Mouse (Mus musculus) stomach, embryonic 16.5 days (tissue): ENCODE results near the gene Frmd8. TPM values are rescaled to one million over a fixed set of nuclear protein-coding genes. Genes with fewer than 3 reads are reported as not detected.

ENCODE experiments used
- ATAC-seq: fragments of 200-750 bp; cut with Nextera tagmentation; 2 replicates; pipeline ENCODE4 v1.8.0; 2017; ENCODE audit warnings: moderate number of reproducible peaks, moderate TSS enrichment; ENCODE audit not compliant: insufficient read depth, low FRiP score
- H3K27ac ChIP-seq: fragments of 300-500 bp; sonication (generic); 2 replicates; pipeline ENCODE4 v1.5.1; 2014; ENCODE audit warnings: low read length
- H3K27me3 ChIP-seq: fragments of 300-500 bp; sonication (generic); 2 replicates; pipeline ENCODE4 v1.6.1; 2014; ENCODE audit warnings: low read length, control low read depth, mixed read lengths; ENCODE audit not compliant: control insufficient read depth, insufficient read depth
- H3K36me3 ChIP-seq: fragments of 300-500 bp; sonication (generic); 2 replicates; pipeline ENCODE4 v1.6.1; 2014; ENCODE audit warnings: low read length; ENCODE audit not compliant: control insufficient read depth, insufficient read depth
- H3K4me1 ChIP-seq: fragments of 300-500 bp; sonication (generic); 2 replicates; pipeline ENCODE4 v1.6.1; 2014; ENCODE audit warnings: low read length, control low read depth, mixed read lengths; ENCODE audit not compliant: control insufficient read depth, insufficient read depth
- H3K4me2 ChIP-seq: fragments of 300-500 bp; sonication (generic); 2 replicates; pipeline ENCODE4 v1.6.1; 2014; ENCODE audit warnings: low read depth, low read length, mixed read lengths
- H3K4me3 ChIP-seq: fragments of 300-500 bp; sonication (generic); replicated peaks from 2 replicates; pipeline ENCODE4 v1.5.1; 2014; ENCODE audit warnings: mild to moderate bottlenecking, low read length
- H3K9ac ChIP-seq: fragments of 300-500 bp; sonication (generic); 2 replicates; pipeline ENCODE4 v1.6.1; 2014; ENCODE audit warnings: low read length
- H3K9me3 ChIP-seq: fragments of 300-500 bp; sonication (generic); replicated peaks from 2 replicates; pipeline ENCODE4 v1.6.1; 2016; ENCODE audit warnings: low read length, control low read depth; ENCODE audit not compliant: control insufficient read depth
- WGBS: fragments of 180-500 bp; shearing (Covaris S2); extraction: QIAGEN DNeasy Blood & Tissue Kit; methylation state at CpG from one replicate; pipeline ENCODE4 v1.1.7; 2014; 5-methylcytosine and 5-hydroxymethylcytosine counted together
- polyA plus RNA-seq: library from polyadenylated mRNA; unstranded; fragments of >200 nt; fragmentation: Nextera tagmentation; extraction: Ambion mirVana; gene quantifications from 2 replicates; pipeline ENCODE4 v1.2.1, GENCODE M21; 2015

Gene Frmd8
- polyA plus RNA-seq, 1 experiment from 2014 or later: 29.5 TPM

DNA sequence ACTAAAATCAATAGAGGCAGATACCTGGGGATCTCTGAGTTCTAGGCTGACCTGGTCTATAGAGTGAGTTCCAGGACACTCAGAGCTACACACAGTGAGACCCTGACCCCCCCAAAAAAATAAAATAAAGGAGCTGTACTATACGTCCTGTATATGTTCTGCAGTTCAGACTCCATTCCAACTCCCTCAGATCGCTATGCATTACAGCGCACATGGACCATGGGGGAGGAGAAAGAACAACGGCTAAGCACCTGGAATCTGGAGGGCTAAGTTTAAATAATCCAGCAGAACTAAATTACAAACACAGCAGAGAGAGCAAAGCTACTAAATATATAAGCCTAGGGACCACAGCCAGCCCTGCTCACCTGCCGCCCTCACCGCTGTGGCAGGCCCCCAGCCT is 48.0 kb downstream of the Frmd8 start:
- WGBS: 60% methylated on average over 6 of the region's 6 CpGs
- ATAC-seq: no peak
- peak overlapping the region; percentile 7; the same call in 1 of the 2 replicates for H3K9ac ChIP-seq
- H3K27me3 ChIP-seq: no peaks in the 10 kb centered on the region
- no peaks in the 10 kb centered on the region for H3K9me3 ChIP-seq
- H3K27ac ChIP-seq: peak overlapping the region; percentile 59
- no peaks in the 10 kb centered on the region for H3K36me3 ChIP-seq
- peaks cover 26% of the 10 kb centered on the region for H3K4me1 ChIP-seq
- H3K4me2 ChIP-seq: no peak overlapping the region
- no peak overlapping the region for H3K4me3 ChIP-seq

- no peak overlapping the region for H3K9ac ChIP-seq
- ATAC-seq: no peak
- H3K4me2 ChIP-seq: no peak overlapping the region
- H3K27ac ChIP-seq: peak overlapping the region; percentile 59; the same call in 1 of the 2 replicates
- peaks cover 22% of the 10 kb centered on the region for H3K4me1 ChIP-seq
- H3K9me3 ChIP-seq: no peaks in the 10 kb centered on the region
- H3K4me3 ChIP-seq: no peak overlapping the region
- WGBS: 81% methylated on average over 4 of the region's 4 CpGs
- no peaks in the 10 kb centered on the region for H3K36me3 ChIP-seq
- no peaks in the 10 kb centered on the region for H3K27me3 ChIP-seq
These were observed 48.4 kb downstream of the Frmd8 start for GRCm38 (mm10) chr19:5826731-5827002.

DNA sequence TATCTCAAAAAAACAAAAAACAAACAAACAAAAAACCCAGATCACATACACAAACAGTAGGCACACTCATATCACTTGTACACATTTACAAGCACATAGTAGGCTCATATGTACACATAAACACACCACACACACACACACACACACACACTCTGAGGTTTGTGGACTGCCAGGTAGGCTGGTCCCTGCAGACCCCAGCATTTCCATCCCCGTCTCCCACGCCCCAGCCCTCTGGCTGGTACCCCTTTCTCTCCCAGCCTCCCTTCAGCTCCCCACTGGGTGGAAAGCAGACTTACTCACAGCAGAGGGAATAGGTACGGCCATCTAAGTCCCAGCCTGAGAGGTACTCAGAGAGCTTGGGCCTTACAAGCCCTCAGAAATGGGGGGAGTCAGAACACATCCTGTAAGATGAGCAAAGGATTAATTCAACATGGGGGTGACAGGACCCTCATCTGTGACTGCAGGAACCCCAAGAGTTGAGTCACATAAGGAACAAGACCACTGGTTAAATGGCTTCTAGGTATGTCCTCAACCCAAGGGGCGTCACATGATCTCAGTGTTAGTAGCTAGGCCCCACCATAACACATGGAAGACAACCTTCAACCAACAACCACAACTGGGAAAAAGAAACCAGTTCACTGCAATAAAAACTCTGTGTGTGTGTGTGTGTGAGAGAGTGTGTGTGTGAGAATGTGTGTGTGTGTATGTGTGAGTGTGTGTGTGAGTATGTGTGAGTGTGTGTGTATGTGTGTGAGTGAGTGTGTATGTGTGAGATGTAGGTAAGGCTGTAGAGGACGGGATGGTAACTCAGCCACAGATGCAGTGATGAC is 49.0 kb downstream of the Frmd8 start:
- Histone ChIP-seq H3K4me3 (no peak overlapping the region), H3K36me3 (no peaks in the 10 kb centered on the region), H3K4me1 (peaks cover 22% of the 10 kb centered on the region), H3K9ac (no peak overlapping the region), H3K9me3 (no peaks in the 10 kb centered on the region), H3K27me3 (no peaks in the 10 kb centered on the region), H3K4me2 (no peak overlapping the region), H3K27ac (no peak overlapping the region)
- no peak for ATAC-seq
- 93% methylated on average over 5 of the region's 5 CpGs for WGBS

- no peak overlapping the region for H3K4me2 ChIP-seq
- WGBS: 72% methylated on average over 10 of the region's 10 CpGs
- H3K27ac ChIP-seq: no peak overlapping the region
- H3K9me3 ChIP-seq: no peaks in the 10 kb centered on the region
- H3K4me3 ChIP-seq: no peak overlapping the region
- no peak for ATAC-seq
- H3K9ac ChIP-seq: no peak overlapping the region
- no peaks in the 10 kb centered on the region for H3K36me3 ChIP-seq
- H3K27me3 ChIP-seq: no peaks in the 10 kb centered on the region
- H3K4me1 ChIP-seq: peaks cover 22% of the 10 kb centered on the region
These were observed 50.1 kb downstream of the Frmd8 start for GRCm38 (mm10) chr19:5824826-5825617.

GRCm38 (mm10) chr19:5824043-5824825 is 50.8 kb downstream of the Frmd8 start:
- WGBS: 59% methylated on average over 22 of the region's 22 CpGs
- Histone ChIP-seq H3K4me3 (no peak overlapping the region), H3K4me1 (peaks cover 22% of the 10 kb centered on the region), H3K9me3 (no peaks in the 10 kb centered on the region), H3K27ac (peak overlapping the region; percentile 49; the same call in 1 of the 2 replicates), H3K4me2 (no peak overlapping the region), H3K9ac (no peak overlapping the region), H3K36me3 (no peaks in the 10 kb centered on the region), H3K27me3 (no peaks in the 10 kb centered on the region)
- ATAC-seq: no peak

DNA sequence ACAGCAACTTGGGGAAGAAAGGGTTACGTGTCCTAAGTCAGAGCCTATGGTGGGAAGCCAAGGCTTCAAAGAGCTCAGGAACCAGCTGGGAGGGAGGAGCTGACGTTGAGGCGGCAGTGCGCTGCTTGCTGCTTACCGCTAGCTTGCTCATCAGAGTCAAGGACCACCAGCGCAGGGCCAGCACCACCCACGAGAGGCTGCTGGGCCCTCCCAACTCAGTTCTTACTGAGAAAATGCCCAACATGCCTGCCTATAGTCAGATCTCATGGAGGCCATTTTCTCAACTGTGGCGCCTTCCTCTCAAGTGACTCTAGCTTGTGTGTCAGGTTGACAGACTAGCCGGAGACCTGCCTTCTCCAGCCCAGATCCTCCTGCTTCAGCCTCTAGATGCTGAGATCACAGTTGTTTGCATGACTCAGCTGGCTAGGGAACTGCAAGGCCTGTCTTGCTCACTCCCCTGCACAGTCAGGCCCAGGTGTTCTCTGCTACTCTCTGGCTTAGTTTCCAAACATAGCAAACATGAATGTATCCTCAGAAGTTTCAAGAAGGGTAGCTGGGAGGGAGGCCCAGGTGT is 51.7 kb downstream of the Frmd8 start:
- H3K4me1 ChIP-seq: peaks cover 22% of the 10 kb centered on the region
- peak; percentile 41; the same call in 1 of the 2 replicates for ATAC-seq
- peak overlapping the region; percentile 49 for H3K27ac ChIP-seq
- no peak overlapping the region for H3K4me3 ChIP-seq
- H3K4me2 ChIP-seq: no peak overlapping the region
- H3K9me3 ChIP-seq: no peaks in the 10 kb centered on the region
- WGBS: 25% methylated on average over 9 of the region's 9 CpGs
- H3K36me3 ChIP-seq: no peaks in the 10 kb centered on the region
- H3K27me3 ChIP-seq: no peaks in the 10 kb centered on the region
- H3K9ac ChIP-seq: no peak overlapping the region

DNA sequence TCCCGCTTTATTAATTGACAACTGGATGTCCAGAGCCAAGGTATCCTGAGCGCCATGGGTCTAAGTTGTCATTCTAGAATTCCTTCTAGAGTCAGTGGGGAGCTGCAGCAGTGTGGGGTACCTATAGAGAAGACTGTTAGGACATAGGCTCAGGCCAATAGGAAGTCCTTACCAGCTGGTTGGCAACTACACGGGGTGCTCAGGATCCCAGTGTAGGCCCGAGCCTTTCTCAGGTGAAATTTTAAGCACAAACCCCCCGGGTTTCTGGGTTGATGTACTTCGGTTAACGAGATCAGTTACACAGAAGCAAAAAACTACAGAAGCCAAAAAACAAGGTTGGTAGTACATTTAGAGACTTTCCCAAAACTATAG is 52.3 kb downstream of the Frmd8 start:
- Histone ChIP-seq H3K4me1 (peaks cover 26% of the 10 kb centered on the region), H3K4me3 (no peak overlapping the region)

GRCm38 (mm10) chr19:5822174-5822833 is 52.8 kb downstream of the Frmd8 start:
- 0 out of 2 replicates have a peak overlapping the region, but pooled peaks have one; percentile 9 for H3K9ac ChIP-seq
- 48% methylated on average over 12 of the region's 12 CpGs for WGBS
- H3K27me3 ChIP-seq: no peaks in the 10 kb centered on the region
- H3K36me3 ChIP-seq: no peaks in the 10 kb centered on the region
- no peak for ATAC-seq
- H3K9me3 ChIP-seq: no peaks in the 10 kb centered on the region
- no peak overlapping the region for H3K4me3 ChIP-seq
- peak overlapping the region; percentile 63 for H3K27ac ChIP-seq
- no peak overlapping the region for H3K4me2 ChIP-seq
- H3K4me1 ChIP-seq: peaks cover 29% of the 10 kb centered on the region

More for the DNA sequence above, 52.3 kb downstream of the Frmd8 start:
- no peak for ATAC-seq
- no peak overlapping the region for H3K4me2 ChIP-seq
- H3K36me3 ChIP-seq: no peaks in the 10 kb centered on the region
- H3K27ac ChIP-seq: peak overlapping the region; percentile 63
- WGBS: 73% methylated on average over 7 of the region's 7 CpGs
- H3K27me3 ChIP-seq: no peaks in the 10 kb centered on the region
- 0 out of 2 replicates have a peak overlapping the region, but pooled peaks have one; percentile 9 for H3K9ac ChIP-seq
- H3K9me3 ChIP-seq: no peaks in the 10 kb centered on the region
